Mouse (Mus musculus) limb, embryonic 14.5 days (tissue): ENCODE results near the gene Cdc42. TPM values are rescaled to one million over a fixed set of nuclear protein-coding genes. Genes with fewer than 3 reads are reported as not detected.

Source experiments
- ATAC-seq: fragments of 200-750 bp; cut with Nextera tagmentation; 2 replicates; pipeline ENCODE4 v1.8.0; 2017; ENCODE audit warnings: low read depth, moderate number of reproducible peaks, moderate TSS enrichment; ENCODE audit not compliant: low FRiP score
- DNase-seq: peaks from one replicate; pipeline ENCODE4 v3.0.0-alpha.2; 2015; ENCODE audit warnings: low spot score
- H3K27ac ChIP-seq: fragments of 300-500 bp; sonication (generic); replicated peaks from 2 replicates; pipeline ENCODE4 v1.5.1; 2014; ENCODE audit warnings: low read depth, mild to moderate bottlenecking, low read length, moderate library complexity, mixed read lengths
- H3K27me3 ChIP-seq: fragments of 300-500 bp; sonication (generic); 2 replicates; pipeline ENCODE4 v1.6.1; 2014; ENCODE audit warnings: low read length, mixed read lengths; ENCODE audit not compliant: control insufficient read depth, insufficient read depth
- H3K36me3 ChIP-seq: fragments of 300-500 bp; sonication (generic); 2 replicates; pipeline ENCODE4 v1.6.1; 2014; ENCODE audit warnings: mild to moderate bottlenecking, low read length, moderate library complexity, mixed read lengths; ENCODE audit not compliant: control insufficient read depth, insufficient read depth
- H3K4me1 ChIP-seq: fragments of 300-500 bp; sonication (generic); 2 replicates; pipeline ENCODE4 v1.6.1; 2014; ENCODE audit warnings: antibody characterized with exemption, low read length, mixed read lengths; ENCODE audit not compliant: control insufficient read depth, insufficient read depth
- H3K4me2 ChIP-seq: fragments of 300-500 bp; sonication (generic); replicated peaks from 2 replicates; pipeline ENCODE4 v1.6.1; 2014; ENCODE audit warnings: low read depth, mild to moderate bottlenecking, low read length, moderate library complexity; ENCODE audit not compliant: severe bottlenecking
- H3K4me3 ChIP-seq: fragments of 300-500 bp; sonication (generic); replicated peaks from 2 replicates; pipeline ENCODE4 v1.5.1; 2014; ENCODE audit warnings: low read length
- H3K9ac ChIP-seq: fragments of 300-500 bp; sonication (generic); 2 replicates; pipeline ENCODE4 v1.6.1; 2014; ENCODE audit warnings: mild to moderate bottlenecking, low read depth, low read length, moderate library complexity; ENCODE audit not compliant: severe bottlenecking
- H3K9me3 ChIP-seq: fragments of 300-500 bp; sonication (generic); 2 replicates; pipeline ENCODE4 v1.6.1; 2016; ENCODE audit warnings: low read length; ENCODE audit not compliant: control insufficient read depth
- POLR2A ChIP-seq: fragments of 200-500 bp; IDR thresholded peaks from 2 replicates; pipeline ENCODE4 v1.8.0; 2012; ENCODE audit warnings: inconsistent platforms, mild to moderate bottlenecking, moderate library complexity, borderline replicate concordance; ENCODE audit not compliant: insufficient read depth, insufficient read length; ENCODE audit errors: extremely low read depth
- WGBS: fragments of 180-500 bp; shearing (Covaris S2); extraction: QIAGEN DNeasy Blood & Tissue Kit; methylation state at CpG from one replicate; pipeline ENCODE4 v1.1.7; 2014; 5-methylcytosine and 5-hydroxymethylcytosine counted together
- polyA plus RNA-seq, 2 experiments: library from polyadenylated mRNA; depleted of rRNA in 1 of 2; stranded (reverse) in 1 of 2; unstranded in 1 of 2; fragments of >200 nt; fragmentation: Nextera tagmentation in 1 of 2; extraction: Ambion mirVana in 1 of 2; gene quantifications; 2 replicates each; pipeline versions ENCODE4 v1.2.1 to v1.2.3; 2012 to 2014

The Cdc42 gene
- polyA plus RNA-seq (2012; rRNA removed) (300 and 342 TPM in 2 replicates), polyA plus RNA-seq (2014; fragmentation: Nextera tagmentation; extraction: Ambion mirVana) (720 and 741 TPM in 2 replicates)

GRCm38 (mm10) chr4:137357517-137358254 is at the start of gene Cdc42:
Cdc42 (minus strand) TSS chr4:137357720.
- Histone ChIP-seq H3K9me3 (no peaks in the 10 kb centered on the region), H3K4me1 (peaks cover 11% of the 10 kb centered on the region), H3K9ac (peak within 1 kb of the TSS; percentile 100), H3K27ac (peak within 1 kb of the TSS; percentile 97), H3K4me3 (peak within 1 kb of the TSS; percentile 97), H3K27me3 (no peaks in the 10 kb centered on the region), H3K36me3 (no peaks in the 10 kb centered on the region), H3K4me2 (peak within 1 kb of the TSS; percentile 67)
- TF ChIP-seq POLR2A: peak; percentile 96
- ATAC-seq (peak; percentile 98), DNase-seq (peak; percentile 97)
- WGBS: 0% methylated on average over 34 of the region's 44 CpGs

DNA sequence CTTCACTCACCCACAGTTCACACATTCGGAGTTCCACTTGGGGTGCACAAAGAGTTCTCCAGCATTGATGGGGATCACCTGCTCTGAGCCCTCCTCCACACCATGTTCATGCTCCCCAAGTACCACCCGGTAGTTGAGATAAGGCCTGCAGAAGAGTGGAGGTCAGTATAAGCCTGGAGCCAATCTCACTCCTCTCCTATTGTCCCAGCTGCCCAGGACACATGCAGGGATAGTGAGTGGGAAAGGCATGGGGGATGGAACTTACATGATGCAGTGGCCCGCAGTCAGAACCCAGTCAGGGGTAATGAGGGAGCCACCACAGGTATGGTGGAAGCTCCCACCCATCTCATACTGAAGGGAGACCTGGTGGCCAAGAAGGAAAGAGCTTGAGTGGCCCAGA is 48.1 kb upstream of the Cdc42 start:
- Histone ChIP-seq H3K4me3 (no peak overlapping the region), H3K9ac (no peak overlapping the region), H3K9me3 (no peaks in the 10 kb centered on the region), H3K36me3 (no peaks in the 10 kb centered on the region), H3K27me3 (no peaks in the 10 kb centered on the region), H3K27ac (no peak overlapping the region), H3K4me1 (no peaks in the 10 kb centered on the region), H3K4me2 (no peak overlapping the region)
- TF ChIP-seq POLR2A: no peak
- ATAC-seq (no peak), DNase-seq (no peak)
- 90% methylated on average over 3 of the region's 3 CpGs for WGBS

- Histone ChIP-seq H3K27me3 (no peaks in the 10 kb centered on the region), H3K4me3 (no peak overlapping the region), H3K27ac (no peak overlapping the region), H3K4me2 (no peak overlapping the region), H3K4me1 (no peaks in the 10 kb centered on the region), H3K36me3 (no peaks in the 10 kb centered on the region), H3K9ac (no peak overlapping the region), H3K9me3 (no peaks in the 10 kb centered on the region)
- DNase-seq: no peak
- ATAC-seq: no peak
- no peak for TF ChIP-seq POLR2A
- WGBS: 76% methylated on average over 15 of the region's 15 CpGs
Measured at GRCm38 (mm10) chr4:137396641-137397525, 39.4 kb upstream of the Cdc42 start.

GRCm38 (mm10) chr4:137393378-137394135 is 36.0 kb upstream of the Cdc42 start:
- Histone ChIP-seq H3K4me3 (no peak overlapping the region), H3K4me1 (peaks cover 7% of the 10 kb centered on the region), H3K4me2 (no peak overlapping the region), H3K9me3 (no peaks in the 10 kb centered on the region), H3K27me3 (no peaks in the 10 kb centered on the region), H3K36me3 (no peaks in the 10 kb centered on the region), H3K9ac (no peak overlapping the region), H3K27ac (no peak overlapping the region)
- ATAC-seq (no peak), DNase-seq (no peak)
- WGBS: 70% methylated on average over 9 of the region's 9 CpGs
- no peak for TF ChIP-seq POLR2A

- no peak for TF ChIP-seq POLR2A
- Histone ChIP-seq H3K4me3 (no peak overlapping the region), H3K4me1 (peaks cover 7% of the 10 kb centered on the region), H3K9ac (no peak overlapping the region), H3K9me3 (no peaks in the 10 kb centered on the region), H3K36me3 (no peaks in the 10 kb centered on the region), H3K27ac (no peak overlapping the region), H3K4me2 (no peak overlapping the region), H3K27me3 (no peaks in the 10 kb centered on the region)
- DNase-seq: no peak
- no peak for ATAC-seq
- 87% methylated on average over 9 of the region's 9 CpGs for WGBS
Measured at GRCm38 (mm10) chr4:137392874-137393273, 35.4 kb upstream of the Cdc42 start.
